Mouse (Mus musculus): ENCODE results near the gene Krt12. TPM values are rescaled to one million over a fixed set of nuclear protein-coding genes. Genes with fewer than 3 reads are reported as not detected.

Krt12 gene
- polyA plus RNA-seq, 1 experiment from 2014 or later = 0.13 TPM

DNA sequence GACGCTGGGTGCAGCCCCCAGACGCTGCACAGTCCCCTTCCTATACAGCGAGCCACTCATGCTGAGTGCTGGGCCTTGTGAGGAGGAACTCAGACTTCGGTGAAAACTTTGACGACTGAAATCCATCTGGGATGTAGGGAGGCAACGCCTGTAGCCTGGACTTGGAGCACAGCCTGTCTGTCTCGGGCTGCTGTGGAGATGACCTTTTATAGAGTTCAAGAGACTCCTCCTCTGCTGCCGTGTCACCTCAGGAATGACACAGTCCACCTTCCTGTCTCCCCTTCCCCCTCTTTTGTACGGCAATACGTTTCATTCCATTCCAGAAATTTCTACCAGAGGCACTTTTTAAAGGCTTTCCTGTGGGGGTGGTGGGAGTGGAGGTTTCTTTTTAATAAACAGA is 15.9 kb upstream of the Krt12 start, which contains the start of gene Krt20:
Krt20 (minus strand) TSS at position 179 of the 400 bp plus-strand sequence.
- Histone ChIP-seq H3K27me3 (no peaks in the 10 kb centered on the region), H3K9me3 (no peaks in the 10 kb centered on the region), H3K4me3 (replicated peaks) (no peak within 1 kb of the TSS), H3K9ac (replicated peaks) (no peak within 1 kb of the TSS), H3K4me2 (replicated peaks) (no peak within 1 kb of the TSS), H3K36me3 (no peaks in the 10 kb centered on the region), H3K4me1 (replicated peaks) (no peaks in the 10 kb centered on the region), H3K27ac (no peak within 1 kb of the TSS)
- WGBS = 66% methylated on average over 10 of the region's 10 CpGs
- no peak for ATAC-seq

DNA sequence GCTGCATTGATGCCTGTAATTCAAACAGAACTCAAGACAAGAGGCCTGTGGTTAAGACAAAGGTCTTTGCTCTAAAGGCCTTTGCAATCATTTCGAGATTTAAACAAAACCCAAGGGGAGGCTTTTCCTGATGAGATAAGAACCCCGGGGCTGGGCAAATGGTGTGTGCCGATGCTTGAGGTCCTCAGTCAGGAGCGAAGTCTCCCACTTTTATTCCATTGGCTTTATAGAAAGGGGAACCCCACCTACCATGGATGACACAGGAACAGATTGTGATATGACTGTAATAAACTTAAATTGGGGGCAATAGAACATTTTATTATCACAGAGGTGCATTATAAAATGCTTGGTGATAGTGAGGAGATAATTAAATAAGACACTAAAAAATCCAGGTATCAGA is 14.6 kb upstream of the Krt12 start:
- 51% methylated on average over 4 of the region's 4 CpGs for WGBS
- Histone ChIP-seq H3K4me1 (replicated peaks) (no peaks in the 10 kb centered on the region), H3K4me3 (replicated peaks) (no peak overlapping the region), H3K27me3 (no peaks in the 10 kb centered on the region), H3K4me2 (replicated peaks) (no peak overlapping the region), H3K27ac (no peak overlapping the region), H3K36me3 (no peaks in the 10 kb centered on the region), H3K9me3 (no peaks in the 10 kb centered on the region), H3K9ac (replicated peaks) (no peak overlapping the region)
- ATAC-seq = no peak

DNA sequence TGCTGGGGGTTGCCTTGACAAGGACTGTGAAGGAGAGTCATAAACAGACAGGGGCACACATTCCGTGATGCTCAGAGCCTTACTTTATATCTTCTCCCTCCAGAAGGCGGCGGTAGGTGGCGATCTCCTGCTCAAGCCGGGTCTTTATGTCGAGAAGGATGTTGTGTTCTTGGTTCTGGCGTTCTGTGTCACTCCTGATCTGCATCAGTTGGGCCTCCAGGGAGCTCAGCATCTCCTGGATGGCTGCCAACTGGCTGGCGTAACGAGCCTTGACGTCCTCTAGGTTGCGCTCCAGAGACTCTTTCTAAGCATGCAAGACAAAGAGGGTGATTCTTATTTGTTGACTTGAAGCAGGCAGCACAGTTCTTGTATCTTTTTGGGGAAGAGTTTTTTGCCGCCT is 8.6 kb upstream of the Krt12 start:
- Histone ChIP-seq H3K4me1 (replicated peaks) (peaks cover 8% of the 10 kb centered on the region; the same call in 1 of the 2 replicates), H3K4me3 (replicated peaks) (no peak overlapping the region), H3K36me3 (no peaks in the 10 kb centered on the region), H3K9me3 (no peaks in the 10 kb centered on the region), H3K27ac (no peak overlapping the region), H3K27me3 (no peaks in the 10 kb centered on the region), H3K4me2 (replicated peaks) (no peak overlapping the region), H3K9ac (replicated peaks) (no peak overlapping the region)
- WGBS = 34% methylated on average over 12 of the region's 12 CpGs
- ATAC-seq = no peak

DNA sequence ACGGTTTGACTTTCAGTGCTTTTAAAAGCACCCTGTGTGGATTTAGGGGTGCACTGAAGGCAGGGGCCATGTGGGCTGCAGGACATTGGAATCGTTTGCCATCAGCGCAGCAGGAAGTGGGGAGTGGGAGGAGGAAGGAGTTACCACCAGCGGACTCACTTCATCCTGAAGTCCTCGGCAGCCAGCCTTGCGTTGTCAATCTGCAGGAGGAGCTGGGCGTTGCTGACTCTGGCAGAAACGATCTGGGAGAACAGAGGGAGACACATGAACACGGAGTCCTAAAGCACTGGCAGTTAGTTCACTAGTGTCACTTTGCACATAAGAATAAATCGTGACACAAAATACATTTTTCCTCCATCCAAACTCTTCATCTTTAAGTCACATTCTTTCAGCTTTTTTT is 1.5 kb downstream of the Krt12 start:
- Histone ChIP-seq H3K4me3 (replicated peaks) (no peak overlapping the region), H3K36me3 (no peaks in the 10 kb centered on the region), H3K27me3 (peaks cover 7% of the 10 kb centered on the region; the same call in 1 of the 2 replicates), H3K9ac (replicated peaks) (no peak overlapping the region), H3K4me2 (replicated peaks) (no peak overlapping the region), H3K4me1 (replicated peaks) (peaks cover 6% of the 10 kb centered on the region; the same call in 1 of the 2 replicates), H3K27ac (no peak overlapping the region), H3K9me3 (no peaks in the 10 kb centered on the region)
- no peak for ATAC-seq
- WGBS = 65% methylated on average over 10 of the region's 10 CpGs

- H3K36me3 ChIP-seq = no peaks in the 10 kb centered on the region
- WGBS = 72% methylated on average over 16 of the region's 16 CpGs
Observed at GRCm38 (mm10) chr11:99417819-99418218, 4.2 kb downstream of the Krt12 start.

GRCm38 (mm10) chr11:99416902-99417301 is 5.2 kb downstream of the Krt12 start:
- Histone ChIP-seq H3K4me1 (replicated peaks) (no peaks in the 10 kb centered on the region), H3K27me3 (peaks cover under 1% of the 10 kb centered on the region; the same call in 1 of the 2 replicates), H3K4me3 (replicated peaks) (no peak overlapping the region), H3K4me2 (replicated peaks) (no peak overlapping the region), H3K9ac (replicated peaks) (no peak overlapping the region), H3K27ac (no peak overlapping the region), H3K36me3 (no peaks in the 10 kb centered on the region), H3K9me3 (no peaks in the 10 kb centered on the region)
- WGBS = 76% methylated on average over 13 of the region's 13 CpGs
- no peak for ATAC-seq

More at GRCm38 (mm10) chr11:99417819-99418218, 4.2 kb downstream of the Krt12 start:
- H3K4me1 ChIP-seq (replicated peaks) = no peaks in the 10 kb centered on the region
- H3K27me3 ChIP-seq = peaks cover 4% of the 10 kb centered on the region; the same call in 1 of the 2 replicates
- no peaks in the 10 kb centered on the region for H3K9me3 ChIP-seq
- no peak overlapping the region for H3K9ac ChIP-seq (replicated peaks)
- ATAC-seq = no peak
- H3K4me3 ChIP-seq (replicated peaks) = no peak overlapping the region
- no peak overlapping the region for H3K27ac ChIP-seq
- no peak overlapping the region for H3K4me2 ChIP-seq (replicated peaks)

DNA sequence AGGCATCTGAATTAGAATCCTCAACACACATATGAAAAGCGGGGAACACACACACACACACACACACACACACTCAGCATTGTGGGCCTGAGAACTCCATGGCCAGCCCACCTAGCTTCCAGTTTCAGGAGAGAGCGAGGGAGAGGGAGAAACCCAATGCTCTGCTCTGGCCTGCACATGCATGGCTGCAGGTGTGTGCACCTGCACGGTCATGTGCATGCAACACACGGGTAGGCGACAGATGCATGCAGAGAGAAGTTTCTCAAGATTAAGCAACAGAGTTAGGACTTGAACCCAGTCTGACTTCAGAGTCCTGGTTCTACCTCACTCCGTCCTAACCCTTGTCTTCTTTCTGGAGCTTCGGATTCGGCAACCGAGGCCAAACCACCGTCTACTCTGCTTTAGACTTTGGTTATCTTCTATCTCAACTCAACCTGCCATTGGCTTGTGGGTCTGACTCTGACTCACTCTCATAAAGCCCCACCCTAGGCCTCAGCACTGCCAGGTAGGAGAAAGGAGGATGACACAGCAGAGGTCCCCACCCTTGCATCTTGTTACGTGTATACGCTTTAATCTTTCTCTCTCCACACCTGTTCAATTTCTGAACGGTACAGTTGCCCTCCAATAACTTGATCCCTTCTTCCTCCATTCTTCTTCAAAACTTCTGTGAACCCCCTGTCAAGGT is 7.5 kb downstream of the Krt12 start:
- Histone ChIP-seq H3K9me3 (no peaks in the 10 kb centered on the region), H3K4me3 (replicated peaks) (no peak overlapping the region), H3K4me1 (replicated peaks) (no peaks in the 10 kb centered on the region), H3K27ac (no peak overlapping the region), H3K36me3 (no peaks in the 10 kb centered on the region), H3K9ac (replicated peaks) (no peak overlapping the region), H3K4me2 (replicated peaks) (no peak overlapping the region), H3K27me3 (no peaks in the 10 kb centered on the region)
- ATAC-seq = no peak
- WGBS = 90% methylated on average over 13 of the region's 13 CpGs

GRCm38 (mm10) chr11:99413247-99413646 is 8.8 kb downstream of the Krt12 start:
- Histone ChIP-seq H3K36me3 (no peaks in the 10 kb centered on the region), H3K27me3 (no peaks in the 10 kb centered on the region), H3K4me2 (replicated peaks) (no peak overlapping the region), H3K9me3 (no peaks in the 10 kb centered on the region), H3K9ac (replicated peaks) (no peak overlapping the region), H3K27ac (no peak overlapping the region), H3K4me3 (replicated peaks) (no peak overlapping the region), H3K4me1 (replicated peaks) (no peaks in the 10 kb centered on the region)
- no peak for ATAC-seq
- 22% methylated on average over 6 of the region's 6 CpGs for WGBS

- no peak for ATAC-seq
Observed at GRCm38 (mm10) chr11:99406186-99406585, 15.9 kb downstream of the Krt12 start.

DNA sequence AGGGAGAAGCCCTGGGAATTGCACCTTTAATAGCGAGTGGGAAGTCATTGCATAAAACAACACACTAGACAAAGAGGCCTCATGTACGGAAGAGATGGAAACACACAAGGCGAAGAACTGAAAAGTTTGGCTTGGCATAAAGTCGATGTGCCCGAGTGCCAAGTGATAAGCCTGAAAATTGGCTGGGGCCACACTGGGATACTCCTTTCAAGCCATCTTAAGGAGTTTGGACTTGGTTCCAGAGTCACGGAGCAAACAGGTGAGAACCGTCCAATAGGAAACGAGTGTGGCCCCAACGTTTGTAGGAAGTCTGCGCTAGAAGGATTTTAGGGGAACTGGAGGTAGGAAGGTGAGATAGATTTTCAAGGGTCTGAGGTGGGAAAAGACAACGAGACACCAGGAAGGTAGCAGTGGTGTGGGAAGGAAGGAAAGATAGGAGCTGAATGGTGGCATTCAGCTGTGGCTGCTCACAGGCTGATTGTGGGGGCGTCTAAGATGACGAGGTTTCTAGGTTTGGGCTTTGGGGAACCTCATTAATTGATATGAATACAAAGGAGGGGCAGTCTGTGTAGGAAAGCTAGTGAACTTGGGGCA is 22.0 kb downstream of the Krt12 start:
- peaks cover 30% of the 10 kb centered on the region; the same call in 1 of the 2 replicates for H3K27me3 ChIP-seq
- H3K4me3 ChIP-seq (replicated peaks) = no peak overlapping the region
- no peaks in the 10 kb centered on the region for H3K9me3 ChIP-seq
- WGBS = 90% methylated on average over 13 of the region's 13 CpGs
- H3K4me1 ChIP-seq (replicated peaks) = peaks cover 13% of the 10 kb centered on the region
- H3K27ac ChIP-seq = no peak overlapping the region
- ATAC-seq = no peak
- no peaks in the 10 kb centered on the region for H3K36me3 ChIP-seq
- H3K9ac ChIP-seq (replicated peaks) = no peak overlapping the region
- no peak overlapping the region for H3K4me2 ChIP-seq (replicated peaks)

More at GRCm38 (mm10) chr11:99406186-99406585, 15.9 kb downstream of the Krt12 start:
- Histone ChIP-seq H3K4me3 (replicated peaks) (no peak overlapping the region), H3K27ac (no peak overlapping the region), H3K27me3 (0 out of 2 replicates have a peak, but pooled peaks cover 2% of the 10 kb centered on the region), H3K36me3 (no peaks in the 10 kb centered on the region), H3K4me2 (replicated peaks) (no peak overlapping the region), H3K4me1 (replicated peaks) (no peaks in the 10 kb centered on the region), H3K9me3 (no peaks in the 10 kb centered on the region), H3K9ac (replicated peaks) (no peak overlapping the region)
- WGBS = 82% methylated on average over 10 of the region's 10 CpGs

DNA sequence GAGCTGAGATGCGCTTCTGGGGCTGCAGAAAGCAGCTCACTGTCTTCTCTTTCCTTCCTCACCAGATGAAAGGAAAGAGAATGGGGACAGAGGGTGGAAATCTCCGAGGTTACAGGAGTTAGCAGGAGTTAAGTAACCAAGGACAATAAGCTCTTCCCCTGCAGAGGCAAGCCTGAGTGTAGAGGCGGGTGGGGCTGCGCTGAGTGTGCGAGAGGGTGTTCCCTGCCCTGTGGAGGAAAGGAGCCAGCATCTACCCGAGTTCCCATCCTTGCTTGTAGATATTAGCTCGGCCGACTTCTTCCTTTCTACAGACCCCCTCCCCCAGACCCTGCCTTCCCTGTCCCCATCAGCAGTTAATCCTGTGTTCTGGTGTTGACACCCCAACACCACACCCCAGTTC is 23.2 kb downstream of the Krt12 start:
- ATAC-seq = no peak
- H3K4me3 ChIP-seq (replicated peaks) = no peak overlapping the region
- H3K4me2 ChIP-seq (replicated peaks) = no peak overlapping the region
- H3K4me1 ChIP-seq (replicated peaks) = peaks cover 13% of the 10 kb centered on the region
- no peak overlapping the region for H3K27ac ChIP-seq
- H3K36me3 ChIP-seq = no peaks in the 10 kb centered on the region
- no peak overlapping the region for H3K9ac ChIP-seq (replicated peaks)
- H3K9me3 ChIP-seq = no peaks in the 10 kb centered on the region
- WGBS = 56% methylated on average over 8 of the region's 8 CpGs
- peaks cover 30% of the 10 kb centered on the region; the same call in 1 of the 2 replicates for H3K27me3 ChIP-seq

- H3K4me3 ChIP-seq (replicated peaks) = no peak overlapping the region
- no peak overlapping the region for H3K9ac ChIP-seq (replicated peaks)
- H3K9me3 ChIP-seq = no peaks in the 10 kb centered on the region
- 81% methylated on average over 3 of the region's 3 CpGs for WGBS
- H3K27ac ChIP-seq = no peak overlapping the region
- peaks cover 30% of the 10 kb centered on the region; the same call in 1 of the 2 replicates for H3K27me3 ChIP-seq
- no peak overlapping the region for H3K4me2 ChIP-seq (replicated peaks)
- peaks cover 13% of the 10 kb centered on the region for H3K4me1 ChIP-seq (replicated peaks)
- ATAC-seq = no peak
- H3K36me3 ChIP-seq = no peaks in the 10 kb centered on the region
Observed at GRCm38 (mm10) chr11:99398084-99398483, 24.0 kb downstream of the Krt12 start.
